Mouse (Mus musculus): ENCODE data around the gene Zmiz1.

Zmiz1 gene

DNA sequence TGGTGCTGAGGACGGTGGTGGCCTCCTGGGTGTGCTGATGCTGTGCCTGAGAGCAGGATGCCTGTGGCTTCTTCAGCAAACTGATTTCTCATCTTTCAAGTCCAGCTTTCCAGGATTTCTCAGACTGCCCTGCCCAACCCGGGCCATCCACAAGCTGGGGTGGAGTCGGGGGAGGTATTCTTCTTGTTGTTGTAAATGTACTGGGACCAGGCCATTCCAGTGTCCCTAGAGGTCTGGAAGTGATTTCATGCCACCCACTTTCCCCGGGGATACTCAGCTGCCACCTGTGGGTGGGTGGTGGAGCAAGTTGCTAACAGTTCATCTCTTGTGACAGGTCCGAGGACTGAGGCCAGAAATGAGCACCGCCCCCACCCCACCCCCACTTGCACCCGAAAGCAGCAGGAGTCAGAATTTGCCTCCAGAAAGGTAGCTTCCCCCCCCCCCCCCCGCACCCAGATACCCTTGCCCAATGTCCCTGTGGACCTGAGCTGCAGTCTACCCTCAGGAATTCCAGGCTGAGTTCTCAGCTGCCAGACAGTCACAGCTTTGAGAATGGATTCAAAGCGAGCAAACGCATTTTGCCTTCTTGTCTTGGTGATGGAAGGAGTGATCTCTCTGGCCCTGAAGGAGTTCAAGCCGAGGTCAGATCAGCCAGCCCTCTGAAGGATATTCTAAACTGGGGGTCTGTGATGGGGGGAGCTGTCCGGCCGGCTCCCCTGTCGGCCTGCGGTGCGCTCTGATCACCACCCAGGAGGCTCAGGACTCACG lies 2.1 kb upstream of the Zmiz1 start:
- DNase-seq: peak; percentile 61 to 63

DNA sequence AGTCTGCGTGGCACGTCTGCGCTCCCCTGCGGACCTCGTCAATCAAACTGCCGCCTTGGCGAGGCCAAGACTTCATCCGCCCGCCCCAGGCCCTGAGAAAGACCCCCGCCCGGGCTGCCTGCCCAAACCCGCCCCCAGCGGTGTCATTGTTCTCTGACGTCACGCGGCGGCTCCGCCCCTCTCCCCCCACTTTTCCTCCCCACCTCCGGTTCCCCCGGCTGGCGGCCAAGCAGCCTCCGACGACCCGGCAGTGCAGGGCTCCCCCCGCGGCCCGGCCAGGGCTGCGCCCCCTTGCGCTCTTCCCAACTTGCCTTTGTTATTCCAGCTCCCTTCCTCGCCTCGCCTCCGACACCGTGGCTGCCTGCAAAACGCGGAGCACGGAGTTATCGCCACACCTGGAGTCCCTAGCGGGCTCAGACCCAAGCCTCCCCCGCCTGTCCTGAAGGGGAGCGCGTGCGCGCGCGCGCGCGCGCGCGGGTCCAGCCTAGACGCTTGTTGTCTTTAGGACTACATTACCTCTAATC lies 1.5 kb upstream of the Zmiz1 start:
- peak; percentile 98 to 99 for DNase-seq

DNA sequence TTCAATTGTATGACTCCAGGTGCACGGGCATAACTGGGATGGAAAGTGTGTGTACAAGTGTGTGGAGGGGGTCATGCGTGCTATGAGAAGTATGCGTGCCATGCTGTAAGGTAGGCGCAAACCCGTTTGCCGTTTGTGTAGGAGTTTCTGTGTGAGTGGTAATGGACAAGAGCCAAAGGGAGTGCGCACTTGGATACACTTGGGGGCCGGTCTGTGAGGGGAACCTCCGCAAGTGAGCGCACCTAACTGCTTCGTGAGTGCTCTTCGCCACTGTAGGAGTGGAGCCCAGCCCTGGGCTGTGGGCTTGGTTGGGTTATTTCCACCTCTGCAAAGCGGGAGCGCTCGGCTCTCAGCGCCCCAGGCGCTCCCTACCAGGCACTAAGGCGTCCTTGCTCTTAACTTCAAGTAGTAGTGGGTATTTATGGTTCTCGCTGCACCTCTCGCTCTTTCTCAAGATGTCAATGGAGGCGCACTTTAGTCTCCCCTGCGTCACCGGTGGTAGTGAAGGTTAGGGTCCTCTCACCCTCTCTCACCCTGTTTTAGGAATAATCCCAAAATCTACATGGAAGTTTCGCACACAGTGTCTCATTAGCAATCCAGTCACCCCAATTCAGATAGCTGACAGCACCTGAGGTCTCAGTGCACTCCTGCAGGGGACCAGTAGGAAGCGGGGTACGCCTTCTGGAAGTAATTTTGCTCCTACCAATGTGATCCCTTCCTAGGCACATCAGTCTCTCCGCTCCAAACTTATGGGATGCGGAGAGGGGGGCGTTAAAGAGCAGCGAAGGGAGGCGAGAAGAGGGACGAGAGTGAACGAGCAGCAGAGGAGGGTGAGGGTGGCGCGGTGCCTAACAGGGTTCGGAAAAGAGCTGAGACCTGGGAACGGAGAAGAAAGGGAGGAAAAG lies 622 bp upstream of the Zmiz1 start:
- peak; percentile 60 to 72 for DNase-seq

DNA sequence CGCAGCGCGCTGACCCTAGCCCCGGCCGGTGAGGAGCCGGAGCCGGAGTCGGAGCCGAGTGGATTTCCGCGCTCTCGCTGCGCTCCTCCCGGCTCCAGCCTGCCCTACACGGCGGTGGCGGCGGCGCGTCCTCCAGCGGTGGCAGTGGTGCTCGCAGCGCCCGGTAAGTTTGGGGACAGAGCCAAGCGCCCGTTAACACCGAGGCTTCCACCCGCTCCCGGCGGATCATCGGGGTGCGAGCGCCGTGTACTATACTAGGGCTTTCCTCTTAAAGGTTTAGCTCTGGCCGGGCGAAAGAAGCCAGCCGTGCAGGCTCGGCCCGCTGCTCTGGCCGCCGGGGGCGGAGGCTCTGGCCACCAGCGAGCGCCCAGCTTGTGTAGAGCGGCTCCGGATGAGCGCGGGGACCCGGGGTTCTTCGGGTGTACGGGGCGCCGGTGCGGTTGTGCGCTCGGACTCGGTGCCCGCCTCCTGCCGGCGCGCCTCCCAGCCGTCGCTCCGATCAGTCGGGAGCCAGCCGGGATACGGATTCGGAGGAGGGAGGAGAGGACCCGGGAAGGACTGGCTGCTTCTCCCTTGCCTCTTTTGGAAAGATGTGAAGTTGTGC lies 511 bp downstream of the Zmiz1 start:
- DNase-seq: no peak

DNA sequence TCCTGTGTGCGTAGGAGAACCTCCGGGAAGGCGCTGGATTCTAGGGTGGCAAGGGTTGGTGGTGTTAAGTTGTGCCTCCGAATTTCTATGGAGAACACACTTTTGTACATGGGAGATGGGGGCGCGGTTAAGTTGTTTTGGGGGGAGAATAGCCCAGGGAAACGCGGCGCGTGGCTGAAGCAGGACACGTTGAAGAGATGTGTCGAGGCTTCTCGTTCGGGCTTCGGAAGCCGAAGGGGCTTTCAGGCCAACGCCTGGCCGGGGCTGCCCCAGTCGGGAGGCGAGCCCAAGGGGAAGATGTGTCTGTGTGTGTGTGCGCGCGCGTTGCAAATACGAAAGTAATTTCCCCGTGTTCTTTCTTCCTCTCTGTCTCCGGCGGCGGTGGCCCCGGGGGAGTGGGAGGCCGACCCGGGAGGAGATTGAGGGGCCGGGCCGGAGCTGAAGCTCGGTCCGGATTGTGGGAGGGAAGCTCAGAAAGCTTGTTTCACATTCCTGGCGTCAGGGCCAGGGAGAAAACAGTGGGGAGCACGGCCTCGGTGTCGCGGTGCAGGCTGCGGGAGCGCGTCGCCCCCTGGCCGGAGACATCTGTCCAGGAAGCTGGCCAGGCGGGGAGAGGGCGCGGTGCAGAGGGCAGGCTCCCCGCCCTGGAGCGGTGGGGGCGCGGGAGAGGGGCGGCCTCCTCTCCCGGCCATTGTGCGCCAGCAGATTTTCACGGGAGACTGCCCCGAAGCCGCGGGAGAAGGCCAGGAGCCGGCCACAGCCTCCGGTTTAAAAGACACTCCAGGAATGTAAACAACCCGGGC lies 1.2 kb downstream of the Zmiz1 start:
- DNase-seq: peak; percentile 84 to 90

DNA sequence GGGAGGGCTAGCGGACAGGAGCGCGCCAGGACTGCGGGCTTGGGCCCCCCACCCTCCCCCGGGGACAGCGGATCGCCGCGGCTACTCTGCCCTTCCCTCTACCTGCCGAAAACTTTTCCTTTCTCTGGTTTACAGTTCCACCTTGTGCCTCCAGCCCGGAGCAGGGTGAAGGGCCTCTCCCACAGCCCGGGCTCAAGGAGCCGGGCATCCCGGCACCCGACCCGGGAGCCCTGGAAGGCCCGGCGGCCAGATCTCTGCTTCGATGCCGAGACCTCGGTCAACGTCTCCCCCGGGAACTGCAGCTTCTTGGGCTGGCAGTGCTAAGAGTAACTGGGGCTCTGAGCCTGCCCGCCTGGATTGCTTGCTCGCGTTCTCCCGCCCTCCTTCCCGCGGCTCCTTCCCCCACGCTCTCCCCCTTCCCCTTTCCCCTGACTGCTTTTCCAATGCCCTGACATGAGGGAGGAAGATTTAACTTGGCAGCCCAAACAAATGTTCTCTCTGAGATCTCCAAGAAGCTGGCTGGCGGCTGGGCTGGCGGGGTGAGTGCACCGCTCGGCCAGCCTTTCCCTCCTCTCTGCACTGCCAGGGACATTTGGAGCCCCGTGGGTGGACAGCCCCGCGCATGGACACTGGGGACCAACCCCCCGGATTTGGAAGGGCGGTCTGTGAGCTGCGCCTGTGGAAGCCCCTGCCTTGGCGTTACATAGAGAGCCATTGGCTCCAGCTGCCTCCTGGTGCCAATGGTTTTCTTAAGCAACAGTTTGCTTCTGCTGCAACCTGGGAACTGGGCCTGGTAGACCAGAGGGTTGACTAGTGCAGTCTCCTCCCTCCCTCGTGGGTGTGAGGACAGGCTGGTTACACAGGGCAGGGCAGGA lies 2.1 kb downstream of the Zmiz1 start:
- DNase-seq: peak; percentile 78 to 87

DNA sequence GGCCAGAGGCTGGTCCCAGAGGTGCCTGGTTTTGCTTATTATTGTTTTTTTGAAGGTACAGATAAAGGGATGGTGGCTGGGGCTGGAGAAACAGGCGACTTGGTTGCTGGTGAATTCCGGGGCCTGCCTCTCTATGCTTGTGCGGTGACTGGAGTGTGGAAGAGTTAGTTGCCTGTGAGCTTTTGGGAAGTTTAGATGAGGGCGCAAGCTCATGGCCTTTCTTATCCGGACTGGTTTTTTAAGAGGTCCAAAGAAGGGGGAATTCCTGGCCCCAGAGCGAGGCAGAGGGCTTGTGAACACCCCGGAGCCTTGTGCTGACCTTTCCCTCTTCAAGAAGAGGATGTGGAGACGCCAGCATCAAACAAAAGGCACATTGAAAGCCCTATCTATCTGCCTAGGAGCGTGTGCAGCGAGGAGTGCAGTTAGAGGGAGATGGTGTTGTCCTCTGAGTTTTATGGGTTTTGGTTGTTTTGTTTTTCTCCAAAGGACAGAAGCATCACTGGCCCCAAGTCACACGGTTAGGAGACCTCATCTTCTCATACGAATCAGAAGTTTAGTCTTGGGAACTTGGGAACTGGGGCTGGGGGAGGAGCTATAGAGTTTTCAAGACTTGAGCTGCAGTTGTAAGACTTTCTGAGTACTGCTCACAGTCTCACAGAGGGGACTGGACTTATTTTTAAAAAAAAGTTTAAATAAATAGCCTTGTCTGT lies 2.8 kb downstream of the Zmiz1 start:
- DNase-seq: no peak

DNA sequence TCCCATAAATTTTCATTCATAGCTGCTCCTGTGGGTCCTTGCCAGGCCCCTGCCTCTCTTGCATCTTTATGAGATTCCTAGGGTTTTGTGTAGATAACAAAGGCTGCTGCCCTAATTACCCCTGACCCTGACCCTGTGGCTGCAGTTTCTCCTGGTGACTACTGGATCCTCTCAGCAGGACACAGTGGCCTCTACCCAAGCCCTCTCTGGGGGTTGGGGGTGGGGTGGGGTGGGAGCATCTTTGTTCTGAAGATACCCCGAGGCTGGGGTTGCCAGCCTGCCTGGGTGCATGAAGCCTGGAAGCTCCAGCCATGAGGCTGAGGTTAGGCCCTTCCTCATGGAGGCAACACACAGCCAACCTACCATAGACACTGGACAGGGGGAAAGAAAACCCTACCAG lies 4.0 kb downstream of the Zmiz1 start:
- DNase-seq: no peak

DNA sequence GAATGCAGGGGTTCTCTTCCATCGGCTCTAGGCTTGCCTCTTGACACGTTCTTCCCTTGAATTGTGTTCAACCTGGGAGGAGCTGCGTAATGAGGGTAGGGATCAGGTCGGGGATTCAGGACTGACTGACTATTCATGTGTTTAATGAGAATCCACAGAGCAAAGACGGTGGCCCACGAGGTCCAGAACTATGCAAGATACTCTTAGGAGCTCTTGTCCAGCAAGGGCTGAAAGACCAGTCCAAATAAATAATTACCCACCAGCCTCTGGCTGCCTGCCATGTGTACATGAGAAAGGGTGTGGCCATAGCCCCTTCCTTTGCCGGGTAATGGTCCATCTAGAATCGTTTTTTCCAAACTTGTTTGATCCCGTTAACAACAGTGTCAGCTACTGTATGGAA lies 4.9 kb downstream of the Zmiz1 start:
- DNase-seq: peak; percentile 61 to 65

DNA sequence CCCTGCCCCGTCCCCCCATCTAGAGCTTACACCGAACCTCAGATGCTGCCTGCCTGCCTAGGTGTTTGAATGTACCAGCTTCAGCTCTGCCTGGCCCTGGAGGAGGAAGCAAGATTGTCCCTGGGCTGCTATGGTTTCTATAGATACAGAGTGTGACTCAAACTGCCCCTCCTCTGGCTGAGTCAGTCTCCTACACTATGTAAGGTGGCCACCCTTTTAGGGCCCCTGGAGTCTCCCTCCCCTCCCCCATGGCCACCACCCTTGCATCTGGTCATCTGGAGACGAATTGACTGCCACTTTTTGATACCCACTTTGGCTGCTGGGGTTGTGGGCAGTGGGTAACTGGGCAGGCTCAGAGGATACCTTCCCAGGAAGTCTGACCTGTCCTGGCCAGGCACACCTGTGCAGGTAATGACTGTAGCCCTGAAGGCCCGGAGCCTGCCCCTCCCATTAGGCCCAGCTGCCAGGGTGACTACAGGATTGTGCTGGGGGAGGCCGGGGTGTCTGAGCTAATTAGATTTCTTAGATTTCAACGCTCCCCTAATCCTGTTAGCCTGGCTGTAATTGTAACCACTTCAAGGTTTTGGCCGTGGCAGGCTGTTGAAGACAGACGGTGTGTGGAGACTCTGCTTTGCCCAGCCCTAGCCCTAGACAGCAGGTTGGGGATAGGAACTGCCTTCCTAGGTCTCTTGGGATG lies 5.8 kb downstream of the Zmiz1 start:
- DNase-seq: peak; percentile 53 to 57

DNA sequence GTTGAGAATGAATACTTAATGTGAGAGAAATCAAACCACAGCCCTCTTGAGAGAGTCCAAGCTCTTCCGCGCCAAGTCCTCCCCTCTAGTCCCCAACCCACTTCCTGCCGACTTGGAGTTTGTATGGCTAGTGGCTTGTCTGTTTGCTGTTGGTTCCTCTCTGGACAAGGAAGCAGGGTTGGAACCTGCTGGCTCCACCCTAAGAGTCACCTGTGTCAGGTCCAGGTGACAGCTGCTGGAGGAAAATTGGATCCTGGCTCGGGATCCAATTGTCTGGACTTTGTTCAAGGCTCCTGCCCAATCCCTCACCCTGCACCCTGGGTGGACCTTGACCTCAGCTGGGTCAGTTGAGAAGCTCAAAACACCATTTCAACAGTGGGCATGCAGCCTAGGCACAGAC lies 7.4 kb downstream of the Zmiz1 start:
- peak; percentile 35 to 38 for DNase-seq

DNA sequence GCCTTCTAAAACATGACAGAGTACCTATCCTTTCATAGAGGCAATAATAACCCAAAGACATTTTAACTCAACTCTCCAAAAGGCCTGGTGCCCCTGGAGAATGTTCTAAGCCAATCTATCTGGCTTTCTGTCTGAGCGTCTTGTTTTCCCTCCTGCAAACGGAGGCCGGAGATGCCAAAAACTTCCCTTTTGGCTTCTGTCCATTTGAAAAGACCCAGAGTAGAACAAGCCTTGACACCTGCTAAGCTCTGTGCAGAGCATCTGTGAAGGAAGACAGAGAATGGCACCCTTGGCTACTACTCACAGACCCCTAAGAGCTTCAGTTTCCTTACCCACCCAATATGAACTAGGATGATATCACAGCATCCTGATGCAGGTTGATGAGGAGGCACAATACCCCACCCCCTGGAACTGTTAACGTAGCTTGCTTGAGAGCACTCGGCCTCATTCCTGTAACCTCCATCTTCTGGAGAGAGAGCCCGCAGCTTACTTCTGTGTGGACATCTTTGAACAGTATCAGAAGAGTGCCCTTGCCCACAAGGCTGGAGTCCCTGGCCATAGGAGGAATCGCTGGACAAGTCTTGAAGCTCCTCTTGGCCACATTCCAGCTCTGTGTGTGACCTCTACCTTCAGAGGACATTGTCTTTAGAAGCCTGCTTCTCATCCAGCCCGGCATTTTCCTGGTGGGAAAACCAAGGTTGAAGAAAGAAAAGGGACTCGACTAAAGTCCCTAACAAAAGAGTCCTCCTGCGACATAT lies 9.1 kb downstream of the Zmiz1 start:
- peak; percentile 68 to 69 for DNase-seq

DNA sequence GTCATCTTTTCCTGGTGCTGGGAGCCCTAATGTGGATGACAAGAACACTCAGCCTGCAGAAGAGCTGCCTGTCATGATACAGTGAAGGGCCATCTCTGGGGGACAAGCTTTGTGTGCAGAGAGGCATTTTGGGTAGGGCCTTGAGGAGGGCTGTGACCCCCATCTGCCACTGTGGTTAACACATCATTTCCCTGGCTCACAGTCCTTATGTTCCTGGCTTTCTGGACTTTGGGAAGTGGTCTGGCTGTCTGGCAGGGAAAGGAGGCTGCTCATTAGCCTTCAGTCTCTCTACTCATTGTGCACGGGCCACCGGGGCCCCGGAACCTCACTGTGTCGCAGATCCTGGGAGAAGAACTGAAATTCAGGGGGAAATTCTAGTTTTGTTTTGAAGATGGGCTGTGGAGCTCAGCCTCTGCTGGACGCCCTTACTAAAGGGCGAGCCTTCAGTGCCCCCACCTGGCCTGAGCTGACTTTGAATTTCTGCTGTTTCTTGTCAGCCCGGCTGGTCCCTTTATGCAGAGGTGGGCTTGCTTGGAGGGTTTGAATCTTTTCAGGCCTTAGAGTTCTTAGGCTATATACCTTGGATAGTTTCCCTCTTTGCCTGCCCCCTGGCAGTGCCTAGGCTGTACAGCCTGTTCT lies 10.0 kb downstream of the Zmiz1 start:
- peak; percentile 65 to 71 for DNase-seq

DNA sequence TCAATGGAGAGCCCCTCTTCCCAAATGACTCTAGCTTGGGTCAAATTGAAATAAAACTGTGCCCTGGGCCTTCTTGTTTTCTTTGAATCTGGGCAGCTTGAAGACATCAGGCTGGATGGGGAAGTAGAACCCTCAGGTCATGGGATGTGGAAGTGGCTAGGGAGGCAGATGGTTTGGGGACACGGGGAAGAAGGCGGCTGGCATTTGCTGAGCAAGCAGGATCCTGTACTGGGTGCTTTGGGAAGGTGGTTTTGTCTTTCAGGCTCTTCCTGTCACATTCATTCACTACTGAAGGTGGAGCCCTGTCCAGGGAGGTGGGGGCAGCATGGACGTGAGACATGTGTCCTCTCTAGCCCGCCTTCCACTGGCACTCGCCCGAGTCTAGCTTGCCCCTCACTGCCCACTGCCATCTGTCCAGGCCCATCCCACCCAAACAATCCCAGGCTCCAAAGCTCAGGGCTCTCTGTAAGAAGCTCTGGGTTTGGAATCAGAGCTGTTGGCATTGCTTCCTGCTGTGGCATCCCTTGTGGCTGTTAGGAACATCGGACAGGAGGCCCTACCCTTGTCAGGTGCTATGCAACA lies 11.3 kb downstream of the Zmiz1 start:
- peak; percentile 80 to 92 for DNase-seq

DNA sequence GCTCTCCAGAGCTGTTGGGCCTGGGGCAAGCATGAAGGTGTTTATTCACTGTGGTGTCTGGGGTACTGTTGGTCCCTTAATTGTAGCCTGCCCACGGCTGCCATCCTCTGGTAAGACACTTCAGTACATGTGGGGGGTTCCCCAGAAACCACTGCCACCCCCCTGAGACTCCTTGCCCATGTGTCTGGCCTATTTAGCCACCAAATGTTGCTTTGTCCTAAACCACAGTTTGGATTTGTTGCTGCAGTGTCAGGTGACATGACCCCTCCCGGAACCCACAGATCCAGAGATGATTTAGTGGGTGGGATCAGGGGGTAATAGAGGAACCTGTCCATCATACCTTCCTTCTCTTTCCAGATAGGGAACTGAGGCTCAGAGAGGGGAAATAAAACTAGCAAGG lies 12.1 kb downstream of the Zmiz1 start:
- peak in 1 of 2 experiments; percentile 28 for DNase-seq

DNA sequence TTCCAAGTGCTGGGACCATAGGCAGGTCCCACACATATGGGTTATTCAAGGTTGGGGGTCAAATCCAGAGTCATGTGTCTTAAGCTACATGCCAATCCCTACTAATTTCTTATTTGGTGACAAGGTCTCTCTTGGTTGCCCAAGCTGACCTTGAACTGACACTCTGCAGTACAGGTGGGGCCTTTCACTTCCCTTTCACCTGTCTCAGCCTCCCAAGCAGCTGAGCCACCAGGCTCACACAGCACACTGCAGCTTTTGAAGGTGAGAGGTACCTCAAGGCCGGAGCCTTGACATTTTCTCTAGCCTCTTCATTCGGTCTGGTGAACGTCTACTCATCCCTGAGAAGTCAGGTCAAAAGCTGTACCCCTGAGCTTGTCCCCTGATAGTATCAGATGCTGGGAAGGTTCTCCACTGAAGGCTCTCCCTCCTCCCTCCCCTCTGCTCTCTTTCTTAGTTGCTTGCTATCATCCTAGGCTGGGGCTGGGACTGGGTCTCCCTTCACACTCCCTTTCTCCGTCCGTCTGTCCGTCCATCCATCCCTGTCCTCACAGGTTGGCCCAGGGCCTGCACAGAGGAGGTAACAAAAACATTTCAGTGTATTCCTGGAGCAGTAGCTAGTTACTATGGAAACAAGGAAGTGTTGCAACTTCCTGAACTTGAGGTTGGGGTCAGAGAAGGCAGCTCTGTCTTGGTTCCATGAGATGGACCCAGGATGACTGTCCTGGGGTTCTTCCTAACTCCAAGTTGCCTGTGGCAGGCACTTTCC lies 13.3 kb downstream of the Zmiz1 start:
- no peak for DNase-seq

DNA sequence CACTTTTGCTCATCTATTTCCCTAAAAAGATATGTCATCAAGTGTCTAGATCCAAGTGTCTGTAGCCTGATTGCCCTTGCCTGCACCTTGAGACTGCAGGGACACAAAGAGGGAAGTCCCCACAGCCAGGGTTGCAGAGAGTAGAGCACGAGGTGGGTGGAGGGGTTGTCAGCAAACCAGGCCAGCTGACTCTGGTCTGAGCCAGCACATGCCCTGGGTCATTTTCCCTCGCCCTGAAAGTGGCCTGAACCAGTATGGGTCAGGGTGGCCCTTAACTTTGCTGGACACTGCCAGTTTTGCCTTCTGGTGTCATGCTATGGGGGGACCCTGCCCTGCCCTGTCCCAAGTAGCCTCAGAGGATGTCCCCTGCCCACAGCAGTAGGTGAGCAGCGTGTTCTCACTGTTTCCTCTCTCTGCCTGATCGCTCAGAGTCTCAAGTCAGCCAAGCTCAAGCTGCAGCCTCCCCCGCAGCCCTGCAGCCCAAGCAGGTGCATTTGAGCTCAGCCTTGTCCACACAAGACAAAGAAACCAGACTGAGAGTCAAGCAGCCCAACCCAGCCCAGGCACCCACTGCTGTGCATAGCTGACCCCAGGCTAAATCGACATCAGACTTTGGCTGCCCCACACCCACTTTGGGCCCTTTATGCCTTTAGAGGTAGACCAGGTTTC lies 14.1 kb downstream of the Zmiz1 start:
- peak in 1 of 2 experiments; percentile 31 for DNase-seq
